Mouse (Mus musculus): ENCODE measurements around the gene Trex2.

DNA sequence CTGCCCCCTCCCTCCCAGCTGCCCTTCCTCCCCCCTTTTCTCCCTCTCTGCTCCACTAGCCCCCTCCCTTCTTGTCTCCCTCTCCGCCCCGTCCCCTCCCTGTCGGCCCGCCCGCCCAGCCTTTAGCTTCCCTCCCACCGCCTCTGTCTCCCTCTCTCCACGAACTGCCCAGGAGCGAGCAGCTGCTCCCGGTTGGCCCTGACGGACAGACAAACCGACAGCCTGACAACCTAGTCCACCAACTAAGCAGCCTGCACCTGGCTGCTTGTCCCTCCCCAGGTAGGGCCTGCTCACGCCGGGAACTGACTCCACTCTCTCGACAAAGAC lies 48.3 kb upstream of the Trex2 start, which contains the start of gene Bgn:
- TF ChIP-seq CTCF (IDR thresholded peaks at IDR 0.05; ENCODE audit: extremely low read depth, insufficient read depth, insufficient read length, insufficient replicate concordance) (no peak), POLR2A (IDR thresholded peaks at IDR 0.05; ENCODE audit: low read depth, low read length) (no peak)

All from spleen, adult 2 months (tissue).